Mouse (Mus musculus) intestine, embryonic 16.5 days (tissue): ENCODE measurements at regions not wholly inside any gene's neighbourhood (a gene's known extent, or its start where the extent isn't known, plus 50 kb on each side); places are given as distances from the start of the nearest gene placed in this dataset.

Source experiments
- ATAC-seq: fragments of 200-750 bp; cut with Nextera tagmentation; 2 replicates; pipeline ENCODE4 v1.8.0; 2017; ENCODE audit warnings: moderate TSS enrichment, moderate library complexity
- H3K27ac ChIP-seq: fragments of 300-500 bp; sonication (generic); 2 replicates; pipeline ENCODE4 v1.5.1; 2014; ENCODE audit warnings: mild to moderate bottlenecking, low read length
- H3K27me3 ChIP-seq: fragments of 300-500 bp; sonication (generic); replicated peaks from 2 replicates; pipeline ENCODE4 v1.6.1; 2014; ENCODE audit warnings: low read length, control low read depth, mixed read lengths; ENCODE audit not compliant: control insufficient read depth, insufficient read depth
- H3K36me3 ChIP-seq: fragments of 300-500 bp; sonication (generic); 2 replicates; pipeline ENCODE4 v1.6.1; 2014; ENCODE audit warnings: low read length, control low read depth; ENCODE audit not compliant: control insufficient read depth, insufficient read depth
- H3K4me1 ChIP-seq: fragments of 300-500 bp; sonication (generic); 2 replicates; pipeline ENCODE4 v1.6.1; 2014; ENCODE audit warnings: low read length, control low read depth, mixed read lengths; ENCODE audit not compliant: control insufficient read depth, insufficient read depth
- H3K4me2 ChIP-seq: fragments of 300-500 bp; sonication (generic); 2 replicates; pipeline ENCODE4 v1.6.1; 2014; ENCODE audit warnings: low read depth, low read length, control low read depth
- H3K4me3 ChIP-seq: fragments of 300-500 bp; sonication (generic); 2 replicates; pipeline ENCODE4 v1.5.1; 2014; ENCODE audit warnings: mild to moderate bottlenecking, low read length
- H3K9ac ChIP-seq: fragments of 300-500 bp; sonication (generic); 2 replicates; pipeline ENCODE4 v1.6.1; 2014; ENCODE audit warnings: low read depth, low read length
- H3K9me3 ChIP-seq: fragments of 300-500 bp; sonication (generic); 2 replicates; pipeline ENCODE4 v1.6.1; 2016; ENCODE audit warnings: low read length, control low read depth; ENCODE audit not compliant: control insufficient read depth
- WGBS: fragments of 180-500 bp; shearing (Covaris S2); extraction: QIAGEN DNeasy Blood & Tissue Kit; methylation state at CpG from one replicate; pipeline ENCODE4 v1.1.7; 2014; 5-methylcytosine and 5-hydroxymethylcytosine counted together

- Histone ChIP-seq H3K9me3 (no peaks in the 10 kb centered on the region), H3K4me1 (no peaks in the 10 kb centered on the region), H3K27ac (no peak overlapping the region), H3K4me2 (no peak overlapping the region), H3K27me3 (no peaks in the 10 kb centered on the region), H3K36me3 (no peaks in the 10 kb centered on the region), H3K9ac (no peak overlapping the region), H3K4me3 (no peak overlapping the region)
- 68% methylated on average over 5 of the region's 5 CpGs for WGBS
- no peak for ATAC-seq
These were observed 191.0 kb downstream of the Csl start for GRCm38 (mm10) chr10:99568424-99568823.

DNA sequence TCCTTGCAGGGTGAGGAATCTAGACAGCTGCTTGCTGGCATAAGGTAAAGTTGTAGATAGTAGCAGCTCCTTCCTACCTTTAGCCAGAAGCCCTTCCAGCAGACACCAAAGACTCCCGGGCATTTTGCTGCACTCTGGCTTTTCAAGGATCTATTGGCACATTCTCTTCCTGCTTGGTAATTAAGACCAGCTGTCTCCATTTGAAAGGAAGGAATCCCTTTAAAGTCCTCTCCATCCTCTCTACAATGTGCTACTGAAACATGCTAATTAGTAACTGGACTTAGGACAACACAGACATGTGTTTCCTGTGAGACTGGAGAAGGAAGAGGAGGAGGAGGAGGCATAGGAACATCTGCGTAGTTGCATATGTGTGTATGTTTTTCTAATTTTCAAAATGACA is 189.3 kb downstream of the Csl start:
- no peak overlapping the region for H3K4me3 ChIP-seq
- no peaks in the 10 kb centered on the region for H3K4me1 ChIP-seq
- WGBS: 44% methylated on average over 2 of the region's 2 CpGs
- no peaks in the 10 kb centered on the region for H3K36me3 ChIP-seq
- no peaks in the 10 kb centered on the region for H3K27me3 ChIP-seq
- no peak overlapping the region for H3K9ac ChIP-seq
- H3K27ac ChIP-seq: no peak overlapping the region
- ATAC-seq: no peak
- no peak overlapping the region for H3K4me2 ChIP-seq
- no peaks in the 10 kb centered on the region for H3K9me3 ChIP-seq

- H3K4me2 ChIP-seq: no peak overlapping the region
- H3K27me3 ChIP-seq: no peaks in the 10 kb centered on the region
These were observed 185.5 kb downstream of the Csl start for GRCm38 (mm10) chr10:99573997-99574396.

GRCm38 (mm10) chr10:99575294-99575693 is 184.2 kb downstream of the Csl start:
- no peaks in the 10 kb centered on the region for H3K27me3 ChIP-seq
- no peaks in the 10 kb centered on the region for H3K9me3 ChIP-seq
- no peak overlapping the region for H3K4me2 ChIP-seq
- 88% methylated on average over 7 of the region's 7 CpGs for WGBS
- no peaks in the 10 kb centered on the region for H3K36me3 ChIP-seq
- ATAC-seq: no peak
- no peaks in the 10 kb centered on the region for H3K4me1 ChIP-seq
- H3K27ac ChIP-seq: no peak overlapping the region
- H3K9ac ChIP-seq: no peak overlapping the region
- no peak overlapping the region for H3K4me3 ChIP-seq

More at GRCm38 (mm10) chr10:99573997-99574396, 185.5 kb downstream of the Csl start:
- no peaks in the 10 kb centered on the region for H3K36me3 ChIP-seq
- no peak overlapping the region for H3K9ac ChIP-seq
- no peaks in the 10 kb centered on the region for H3K4me1 ChIP-seq
- peak; percentile 67 for ATAC-seq
- 53% methylated on average over 14 of the region's 14 CpGs for WGBS
- no peak overlapping the region for H3K4me3 ChIP-seq
- H3K27ac ChIP-seq: no peak overlapping the region
- H3K9me3 ChIP-seq: no peaks in the 10 kb centered on the region

DNA sequence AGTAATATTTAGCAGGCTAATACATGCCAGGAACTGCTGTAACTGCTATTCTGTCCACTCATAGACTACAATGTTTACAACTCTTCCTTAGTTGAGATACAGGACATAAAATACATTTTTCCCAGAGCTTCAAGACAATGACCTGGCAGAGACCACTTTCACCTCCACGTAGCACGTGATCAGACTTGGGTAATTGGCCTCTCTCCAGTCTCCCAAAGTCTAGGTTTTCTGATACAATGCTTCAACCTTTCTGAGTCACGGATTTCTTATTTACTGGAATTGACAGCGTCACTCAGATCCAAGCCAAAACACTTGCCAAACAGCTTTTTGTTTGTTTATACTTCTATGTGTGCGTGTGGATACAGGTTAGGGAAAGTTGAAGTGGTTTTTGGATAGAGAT is 183.2 kb downstream of the Csl start:
- WGBS: 75% methylated on average over 5 of the region's 5 CpGs
- no peaks in the 10 kb centered on the region for H3K4me1 ChIP-seq
- no peak overlapping the region for H3K27ac ChIP-seq
- H3K4me3 ChIP-seq: no peak overlapping the region
- H3K9me3 ChIP-seq: no peaks in the 10 kb centered on the region
- ATAC-seq: no peak
- no peak overlapping the region for H3K4me2 ChIP-seq
- no peaks in the 10 kb centered on the region for H3K27me3 ChIP-seq
- no peaks in the 10 kb centered on the region for H3K36me3 ChIP-seq
- no peak overlapping the region for H3K9ac ChIP-seq

DNA sequence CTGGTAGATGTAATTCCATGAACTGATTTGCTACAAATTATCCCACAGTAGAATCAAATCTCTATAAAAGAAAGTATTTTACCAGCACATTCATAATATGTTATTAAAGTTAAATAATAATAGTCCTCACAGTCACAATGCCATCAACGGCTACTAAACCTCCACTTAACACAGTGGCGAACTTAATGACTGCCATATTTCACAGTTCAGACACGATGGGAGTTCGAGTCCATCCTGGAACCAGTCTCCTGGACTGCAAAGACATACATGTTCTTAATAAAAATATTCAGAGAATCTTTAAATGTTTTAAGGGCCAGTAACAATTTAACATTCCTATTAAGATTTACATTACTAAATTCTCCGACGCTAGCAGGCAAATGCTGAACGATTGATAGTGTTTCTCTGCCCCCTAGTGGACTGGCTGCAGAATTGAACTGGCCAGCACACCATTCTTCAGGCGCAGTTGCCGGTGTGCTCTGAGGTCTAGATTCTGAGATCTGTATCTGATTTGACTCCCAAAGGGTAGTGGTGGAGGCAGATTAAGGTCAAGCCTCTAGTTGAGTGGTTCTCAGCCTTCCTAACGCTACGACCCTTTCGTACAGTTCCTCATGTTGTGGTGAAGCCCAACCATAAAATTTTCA is 182.3 kb downstream of the Csl start:
- Histone ChIP-seq H3K27ac (no peak overlapping the region), H3K4me1 (no peaks in the 10 kb centered on the region), H3K27me3 (no peaks in the 10 kb centered on the region), H3K9me3 (no peaks in the 10 kb centered on the region), H3K9ac (no peak overlapping the region), H3K4me2 (no peak overlapping the region), H3K36me3 (no peaks in the 10 kb centered on the region), H3K4me3 (no peak overlapping the region)
- WGBS: 24% methylated on average over 12 of the region's 12 CpGs
- no peak for ATAC-seq

- 53% methylated on average over 4 of the region's 4 CpGs for WGBS
- Histone ChIP-seq H3K36me3 (no peaks in the 10 kb centered on the region), H3K4me3 (no peak overlapping the region)
These were observed 181.1 kb downstream of the Csl start for GRCm38 (mm10) chr10:99578366-99578765.

DNA sequence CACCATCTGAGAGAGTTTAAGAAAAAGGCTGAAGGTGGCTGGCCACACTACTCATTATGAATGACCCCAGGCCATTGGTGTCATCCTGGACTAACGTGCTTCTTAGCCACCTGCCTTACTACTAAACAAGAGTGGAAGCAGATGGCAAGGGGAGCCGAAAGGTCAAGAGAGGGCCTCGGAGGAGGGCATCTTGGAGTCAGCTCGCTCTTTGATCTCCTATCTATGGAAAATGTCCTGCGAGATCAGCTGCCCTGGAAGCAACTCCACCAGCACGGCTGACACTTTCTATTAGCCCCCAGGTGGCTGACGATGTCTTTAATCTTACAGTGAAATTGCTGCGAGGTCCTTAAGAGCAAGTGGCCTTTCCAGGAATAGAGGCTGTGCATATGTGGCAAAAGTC is 179.3 kb downstream of the Csl start:
- Histone ChIP-seq H3K4me2 (no peak overlapping the region), H3K36me3 (no peaks in the 10 kb centered on the region), H3K9ac (no peak overlapping the region), H3K9me3 (no peaks in the 10 kb centered on the region), H3K27me3 (no peaks in the 10 kb centered on the region), H3K4me1 (no peaks in the 10 kb centered on the region), H3K27ac (no peak overlapping the region), H3K4me3 (no peak overlapping the region)
- WGBS: 46% methylated on average over 8 of the region's 8 CpGs
- ATAC-seq: no peak

More at GRCm38 (mm10) chr10:99578366-99578765, 181.1 kb downstream of the Csl start:
- H3K9ac ChIP-seq: no peak overlapping the region
- H3K27ac ChIP-seq: no peak overlapping the region
- ATAC-seq: no peak
- H3K4me2 ChIP-seq: no peak overlapping the region
- H3K9me3 ChIP-seq: no peaks in the 10 kb centered on the region
- H3K27me3 ChIP-seq: no peaks in the 10 kb centered on the region
- no peaks in the 10 kb centered on the region for H3K4me1 ChIP-seq

DNA sequence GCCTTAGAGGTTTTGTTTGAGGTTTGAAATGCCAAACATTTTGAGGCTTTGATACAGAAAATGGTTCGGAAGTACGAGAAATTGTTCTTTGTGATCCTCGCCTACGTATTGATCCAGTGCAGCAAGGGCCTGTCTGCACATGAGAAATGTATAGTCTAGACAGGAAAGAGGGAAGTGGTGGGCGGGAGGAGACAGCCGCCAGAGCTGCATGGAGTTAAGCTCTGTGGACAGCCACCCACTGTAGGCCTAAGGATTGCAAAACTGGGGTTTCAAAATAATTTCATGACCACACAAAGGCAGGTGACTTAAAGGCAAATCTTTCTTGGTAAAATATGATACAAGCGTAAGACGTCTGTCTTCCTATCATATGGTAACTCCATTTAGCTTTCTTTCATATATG is 178.4 kb downstream of the Csl start:
- no peaks in the 10 kb centered on the region for H3K9me3 ChIP-seq
- H3K4me3 ChIP-seq: no peak overlapping the region
- WGBS: 77% methylated on average over 8 of the region's 8 CpGs
- no peak overlapping the region for H3K4me2 ChIP-seq
- no peak for ATAC-seq
- no peaks in the 10 kb centered on the region for H3K27me3 ChIP-seq
- H3K36me3 ChIP-seq: no peaks in the 10 kb centered on the region
- no peak overlapping the region for H3K27ac ChIP-seq
- H3K9ac ChIP-seq: no peak overlapping the region
- no peaks in the 10 kb centered on the region for H3K4me1 ChIP-seq

GRCm38 (mm10) chr10:99584855-99585254 is 174.6 kb downstream of the Csl start:
- no peak overlapping the region for H3K4me2 ChIP-seq
- no peak overlapping the region for H3K4me3 ChIP-seq
- H3K4me1 ChIP-seq: no peaks in the 10 kb centered on the region
- no peaks in the 10 kb centered on the region for H3K27me3 ChIP-seq
- no peak for ATAC-seq
- no peak overlapping the region for H3K27ac ChIP-seq
- no peaks in the 10 kb centered on the region for H3K36me3 ChIP-seq
- H3K9me3 ChIP-seq: no peaks in the 10 kb centered on the region
- no peak overlapping the region for H3K9ac ChIP-seq
- WGBS: 72% methylated on average over 2 of the region's 2 CpGs
